Mouse (Mus musculus) forebrain, postnatal 0 days (tissue): Measurements from ENCODE around the gene Mrap. TPM values are rescaled to one million over a fixed set of nuclear protein-coding genes. Genes with fewer than 3 reads are reported as not detected.

ENCODE experiments used
- ATAC-seq: fragments of 200-750 bp; cut with Nextera tagmentation; 2 replicates; pipeline ENCODE4 v1.8.0; 2017; ENCODE audit warnings: mild to moderate bottlenecking, moderate library complexity
- DNase-seq: peaks from one replicate; pipeline ENCODE4 v3.0.0-alpha.2; 2015
- H3K27ac ChIP-seq: fragments of 300-500 bp; sonication (generic); 2 replicates; pipeline ENCODE4 v1.5.1; 2014; ENCODE audit warnings: low read depth, mild to moderate bottlenecking, antibody characterized with exemption, low read length, moderate library complexity, mixed read lengths
- H3K27me3 ChIP-seq: fragments of 300-500 bp; sonication (generic); 2 replicates; pipeline ENCODE4 v1.6.1; 2014; ENCODE audit warnings: mild to moderate bottlenecking, low read length, mixed read lengths; ENCODE audit not compliant: insufficient read depth
- H3K36me3 ChIP-seq: fragments of 300-500 bp; sonication (generic); 2 replicates; pipeline ENCODE4 v1.6.1; 2014; ENCODE audit warnings: mild to moderate bottlenecking, moderate library complexity; ENCODE audit not compliant: insufficient read depth
- H3K4me1 ChIP-seq: fragments of 300-500 bp; sonication (generic); 2 replicates; pipeline ENCODE4 v1.6.1; 2014; ENCODE audit warnings: antibody characterized with exemption; ENCODE audit not compliant: insufficient read depth
- H3K4me2 ChIP-seq: fragments of 300-500 bp; sonication (generic); 2 replicates; pipeline ENCODE4 v1.6.1; 2014; ENCODE audit warnings: low read depth, mild to moderate bottlenecking, moderate library complexity
- H3K4me3 ChIP-seq: fragments of 300-500 bp; sonication (generic); 2 replicates; pipeline ENCODE4 v1.5.1; 2014; ENCODE audit warnings: low read depth, low read length, mixed read lengths
- H3K9ac ChIP-seq: fragments of 300-500 bp; sonication (generic); 2 replicates; pipeline ENCODE4 v1.6.1; 2014; ENCODE audit warnings: mild to moderate bottlenecking
- H3K9me3 ChIP-seq: fragments of 300-500 bp; sonication (generic); 2 replicates; pipeline ENCODE4 v1.6.1; 2016; ENCODE audit warnings: low read length
- CTCF ChIP-seq: sonication (generic); IDR thresholded peaks from 2 replicates; pipeline ENCODE4 v1.5.1; 2016; ENCODE audit warnings: antibody characterized with exemption, control low read depth, low read depth
- WGBS: fragments of 180-500 bp; shearing (Covaris S2); extraction: QIAGEN DNeasy Blood & Tissue Kit; methylation state at CpG from one replicate; pipeline ENCODE4 v1.1.7; 2014; 5-methylcytosine and 5-hydroxymethylcytosine counted together
- polyA plus RNA-seq: library from polyadenylated mRNA; unstranded; fragments of >200 nt; fragmentation: Nextera tagmentation; extraction: Ambion mirVana; gene quantifications from 2 replicates; pipeline ENCODE4 v1.2.1, GENCODE M21; 2015
- total RNA-seq: library from RNA; depleted of rRNA; stranded (reverse); fragments of >200 nt; gene quantifications from 2 replicates; pipeline ENCODE4 v1.2.3, GENCODE M21; 2014

The Mrap gene
- total and polyA plus RNA-seq, 2 experiments from 2014 or later, result 0.77 to 1.00 TPM

GRCm38 (mm10) chr16:90753386-90753941, 15.5 kb downstream of the Mrap start:
- Histone ChIP-seq H3K9me3 (no peaks in the 10 kb centered on the region), H3K4me3 (no peak overlapping the region), H3K27me3 (no peaks in the 10 kb centered on the region), H3K27ac (no peak overlapping the region), H3K9ac (no peak overlapping the region), H3K4me2 (no peak overlapping the region), H3K36me3 (peaks cover 59% of the 10 kb centered on the region), H3K4me1 (no peaks in the 10 kb centered on the region)
- no peak for DNase-seq
- TF ChIP-seq CTCF, result no peak
- 95% methylated on average over 13 of the region's 13 CpGs for WGBS
- no peak for ATAC-seq

GRCm38 (mm10) chr16:90759335-90759734, 21.3 kb downstream of the Mrap start:
- ATAC-seq (no peak), DNase-seq (no peak)
- Histone ChIP-seq H3K27ac (no peak overlapping the region), H3K9ac (no peak overlapping the region), H3K36me3 (peaks cover 68% of the 10 kb centered on the region), H3K4me1 (no peaks in the 10 kb centered on the region), H3K27me3 (no peaks in the 10 kb centered on the region), H3K9me3 (no peaks in the 10 kb centered on the region), H3K4me2 (no peak overlapping the region), H3K4me3 (no peak overlapping the region)
- WGBS, result 19% methylated on average over 3 of the region's 3 CpGs
- TF ChIP-seq CTCF, result no peak

- H3K36me3 ChIP-seq, result peaks cover 69% of the 10 kb centered on the region
- no peaks in the 10 kb centered on the region for H3K27me3 ChIP-seq
- H3K4me3 ChIP-seq, result no peak overlapping the region
- no peak overlapping the region for H3K4me2 ChIP-seq
- no peaks in the 10 kb centered on the region for H3K9me3 ChIP-seq
- H3K27ac ChIP-seq, result no peak overlapping the region
- H3K9ac ChIP-seq, result no peak overlapping the region
- no peak for ATAC-seq
- H3K4me1 ChIP-seq, result no peaks in the 10 kb centered on the region
- 87% methylated on average over 4 of the region's 4 CpGs for WGBS
- TF ChIP-seq CTCF, result no peak
- no peak for DNase-seq
Observed at GRCm38 (mm10) chr16:90760515-90760914, 22.5 kb downstream of the Mrap start.

DNA sequence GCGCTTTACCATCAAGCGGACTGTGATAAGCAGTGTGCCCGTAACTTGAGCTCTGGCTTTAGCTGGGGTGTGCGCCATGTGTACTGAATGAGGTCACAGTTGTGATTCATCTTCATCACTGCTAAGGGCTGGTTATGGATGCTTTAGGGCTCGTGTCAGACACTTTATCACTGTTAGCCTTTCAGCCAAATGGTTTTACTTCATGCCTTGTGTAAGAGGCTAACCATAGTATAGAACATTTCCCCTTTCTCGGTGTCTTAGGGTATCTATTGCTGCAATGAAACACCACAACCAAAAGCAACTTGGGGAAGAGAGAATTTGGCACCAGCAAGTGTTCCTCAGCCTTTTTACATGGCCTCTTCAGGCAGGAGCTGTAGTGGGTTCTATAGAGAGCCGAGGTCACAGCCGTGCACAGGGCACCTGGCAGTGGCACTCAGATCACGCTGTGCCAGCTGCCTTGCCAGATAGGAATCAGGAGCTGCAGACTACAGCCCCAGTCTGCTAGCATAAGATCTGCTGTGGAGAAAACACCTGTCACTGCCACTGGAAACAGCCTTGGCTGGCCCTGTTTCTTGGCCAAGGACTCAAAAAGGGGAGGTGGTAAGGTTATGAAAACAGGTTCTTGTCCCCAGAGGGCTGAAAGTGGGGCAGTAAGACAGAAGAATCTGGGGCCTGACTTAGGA, 27.3 kb downstream of the Mrap start:
- WGBS, result 89% methylated on average over 9 of the region's 9 CpGs
- H3K4me3 ChIP-seq, result no peak overlapping the region
- DNase-seq (no peak), ATAC-seq (no peak)
- H3K4me1 ChIP-seq, result no peaks in the 10 kb centered on the region
- H3K27ac ChIP-seq, result no peak overlapping the region
- no peaks in the 10 kb centered on the region for H3K9me3 ChIP-seq
- peaks cover 77% of the 10 kb centered on the region for H3K36me3 ChIP-seq
- H3K4me2 ChIP-seq, result no peak overlapping the region
- H3K27me3 ChIP-seq, result no peaks in the 10 kb centered on the region
- TF ChIP-seq CTCF, result no peak
- no peak overlapping the region for H3K9ac ChIP-seq

DNA sequence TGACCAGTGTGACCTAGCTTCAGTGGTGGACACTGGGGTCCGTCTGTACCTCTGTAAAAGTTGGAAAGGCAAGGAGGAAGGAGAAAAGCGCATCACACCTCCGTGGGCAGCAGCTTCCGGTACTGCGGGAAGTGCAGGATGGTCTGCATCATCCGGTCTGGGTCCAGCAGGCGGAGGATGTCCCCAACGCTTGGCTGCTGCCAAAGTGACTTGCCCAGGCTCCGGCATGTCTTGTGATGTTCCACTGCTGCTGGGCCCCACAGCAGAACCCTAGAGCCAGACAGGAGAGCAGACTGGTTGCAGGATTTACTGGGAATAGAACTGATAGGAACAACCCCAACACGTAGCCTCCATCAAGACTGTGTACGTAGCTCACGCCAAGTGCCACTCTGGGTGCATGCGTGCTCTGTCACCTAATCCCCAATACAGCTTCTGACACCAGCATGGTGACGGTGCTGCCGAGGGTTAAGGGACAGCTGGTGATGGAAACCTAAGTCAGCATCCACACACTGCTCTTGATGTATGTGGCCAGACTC, 29.0 kb downstream of the Mrap start:
- H3K4me2 ChIP-seq, result no peak overlapping the region
- WGBS, result 94% methylated on average over 15 of the region's 15 CpGs
- H3K27me3 ChIP-seq, result no peaks in the 10 kb centered on the region
- no peak for TF ChIP-seq CTCF
- H3K36me3 ChIP-seq, result peaks cover 78% of the 10 kb centered on the region
- no peaks in the 10 kb centered on the region for H3K4me1 ChIP-seq
- H3K27ac ChIP-seq, result no peak overlapping the region
- no peaks in the 10 kb centered on the region for H3K9me3 ChIP-seq
- ATAC-seq (no peak), DNase-seq (no peak)
- no peak overlapping the region for H3K9ac ChIP-seq
- H3K4me3 ChIP-seq, result no peak overlapping the region

GRCm38 (mm10) chr16:90774216-90774615, 36.2 kb downstream of the Mrap start:
- ATAC-seq (no peak), DNase-seq (no peak)
- H3K36me3 ChIP-seq, result peaks cover 87% of the 10 kb centered on the region
- H3K4me3 ChIP-seq, result no peak overlapping the region
- no peak for TF ChIP-seq CTCF
- H3K9ac ChIP-seq, result no peak overlapping the region
- 88% methylated on average over 12 of the region's 12 CpGs for WGBS
- H3K9me3 ChIP-seq, result no peaks in the 10 kb centered on the region
- H3K4me1 ChIP-seq, result no peaks in the 10 kb centered on the region
- no peak overlapping the region for H3K27ac ChIP-seq
- no peak overlapping the region for H3K4me2 ChIP-seq
- no peaks in the 10 kb centered on the region for H3K27me3 ChIP-seq

- Histone ChIP-seq H3K4me1 (no peaks in the 10 kb centered on the region), H3K9me3 (no peaks in the 10 kb centered on the region), H3K4me3 (no peak overlapping the region), H3K9ac (no peak overlapping the region), H3K36me3 (peaks cover 90% of the 10 kb centered on the region), H3K27ac (no peak overlapping the region), H3K27me3 (no peaks in the 10 kb centered on the region), H3K4me2 (no peak overlapping the region)
- 89% methylated on average over 6 of the region's 6 CpGs for WGBS
- no peak for DNase-seq
- no peak for ATAC-seq
- TF ChIP-seq CTCF, result no peak
Observed at GRCm38 (mm10) chr16:90774646-90775045, 36.6 kb downstream of the Mrap start.
